Mouse (Mus musculus): Measurements from ENCODE around the gene Bmp7.

The Bmp7 gene

DNA sequence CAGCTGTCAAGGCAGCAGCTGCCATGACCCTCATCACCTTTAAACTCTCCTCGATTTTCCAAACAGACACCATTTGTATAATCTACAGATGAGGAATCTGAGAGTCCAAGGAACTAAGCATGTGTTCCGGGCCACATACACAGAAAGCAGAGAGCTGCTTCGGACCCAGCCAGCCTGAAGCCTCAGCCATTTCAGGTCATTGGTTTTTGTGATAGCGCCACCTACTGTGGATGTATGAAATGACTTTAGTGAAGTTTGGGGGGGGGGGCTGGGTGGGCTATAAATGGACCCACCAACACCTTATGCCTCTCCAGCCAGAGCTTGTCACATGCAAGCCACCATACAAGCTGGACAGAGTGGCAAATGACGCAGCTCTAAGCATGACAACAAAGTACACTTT is 8.9 kb upstream of the Bmp7 start:
- DNase-seq (ENCODE audit: low spot score in 2 of 2): no peak

DNA sequence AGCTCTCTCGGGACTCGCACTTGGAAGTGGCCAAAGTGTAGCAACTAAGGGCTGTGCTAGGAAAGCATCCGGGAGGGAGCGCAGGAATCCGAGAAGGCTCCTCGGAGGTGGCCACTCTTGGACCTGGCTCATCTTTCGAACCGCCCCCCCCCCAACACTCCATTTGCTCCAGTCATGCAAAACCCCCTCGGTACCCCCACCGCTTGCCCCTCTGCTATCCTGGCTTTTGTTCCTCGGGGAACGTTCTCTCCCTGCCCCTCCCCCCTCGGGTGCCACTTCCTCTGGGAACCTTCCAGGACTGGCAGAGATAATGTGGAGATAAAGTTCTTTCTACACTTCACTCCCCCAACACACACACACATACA is 660 bp upstream of the Bmp7 start:
- DNase-seq (ENCODE audit: low spot score in 2 of 2): no peak

DNA sequence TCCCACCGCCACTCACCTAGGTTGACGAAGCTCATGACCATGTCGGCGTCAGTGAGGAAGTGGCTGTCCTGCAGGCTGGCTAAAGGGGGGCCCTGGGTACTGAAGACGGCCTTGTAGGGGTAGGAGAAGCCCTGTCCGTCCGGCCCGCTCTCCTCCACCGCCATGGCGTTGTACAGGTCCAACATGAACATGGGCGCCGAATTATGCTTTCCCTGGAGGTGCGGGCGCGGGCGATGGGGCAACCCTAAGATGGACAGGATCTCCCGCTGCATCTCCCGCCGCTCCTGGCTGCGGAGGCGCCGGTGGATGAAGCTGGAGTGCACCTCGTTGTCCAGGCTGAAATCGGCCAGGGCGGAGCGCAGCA is 500 bp downstream of the Bmp7 start:
- no peak for DNase-seq (ENCODE audit: low spot score in 2 of 2)

DNA sequence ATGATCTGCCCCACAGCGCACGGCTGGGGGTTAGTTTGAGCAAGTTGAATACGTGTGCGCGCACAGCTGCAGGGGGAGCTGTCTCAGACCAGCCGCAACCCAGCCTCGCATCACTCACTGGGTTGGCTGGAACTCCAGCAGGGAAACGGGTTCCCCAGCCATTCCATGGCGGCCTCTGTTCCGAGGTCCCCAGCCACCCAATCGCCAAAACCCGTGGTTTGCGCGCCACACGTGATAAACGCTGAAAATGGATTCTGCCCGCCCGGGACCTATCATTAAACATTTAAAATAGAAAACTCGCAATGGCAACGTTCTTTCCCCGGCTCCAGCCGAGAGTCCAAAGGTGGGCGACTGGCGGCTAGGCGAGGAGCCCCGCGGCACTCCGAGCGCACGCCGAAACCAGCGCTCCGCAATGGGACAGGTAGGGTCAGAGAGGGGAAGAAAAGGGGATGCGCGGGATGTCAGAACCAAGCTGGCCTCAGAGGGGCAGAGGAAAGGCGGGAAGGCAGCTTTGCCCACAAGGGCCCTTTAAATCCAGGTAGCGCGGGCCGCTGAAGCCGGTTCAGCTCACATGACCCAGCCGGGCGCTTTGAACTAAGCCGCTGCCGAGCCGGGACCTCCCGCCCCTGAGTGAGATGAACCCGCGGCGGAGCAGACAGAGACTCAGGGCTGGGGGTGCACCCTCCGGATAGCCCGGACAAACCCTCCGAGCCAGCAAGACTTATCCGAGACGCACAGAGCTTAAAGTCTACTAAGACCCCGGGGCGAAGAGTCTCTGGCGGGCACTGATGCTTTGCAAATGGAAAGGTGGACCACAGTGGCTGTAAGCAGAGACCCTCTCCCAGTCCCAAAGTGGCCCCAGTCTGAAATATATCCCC is 1.1 kb downstream of the Bmp7 start:
- no peak for DNase-seq (ENCODE audit: low spot score in 2 of 2)

DNA sequence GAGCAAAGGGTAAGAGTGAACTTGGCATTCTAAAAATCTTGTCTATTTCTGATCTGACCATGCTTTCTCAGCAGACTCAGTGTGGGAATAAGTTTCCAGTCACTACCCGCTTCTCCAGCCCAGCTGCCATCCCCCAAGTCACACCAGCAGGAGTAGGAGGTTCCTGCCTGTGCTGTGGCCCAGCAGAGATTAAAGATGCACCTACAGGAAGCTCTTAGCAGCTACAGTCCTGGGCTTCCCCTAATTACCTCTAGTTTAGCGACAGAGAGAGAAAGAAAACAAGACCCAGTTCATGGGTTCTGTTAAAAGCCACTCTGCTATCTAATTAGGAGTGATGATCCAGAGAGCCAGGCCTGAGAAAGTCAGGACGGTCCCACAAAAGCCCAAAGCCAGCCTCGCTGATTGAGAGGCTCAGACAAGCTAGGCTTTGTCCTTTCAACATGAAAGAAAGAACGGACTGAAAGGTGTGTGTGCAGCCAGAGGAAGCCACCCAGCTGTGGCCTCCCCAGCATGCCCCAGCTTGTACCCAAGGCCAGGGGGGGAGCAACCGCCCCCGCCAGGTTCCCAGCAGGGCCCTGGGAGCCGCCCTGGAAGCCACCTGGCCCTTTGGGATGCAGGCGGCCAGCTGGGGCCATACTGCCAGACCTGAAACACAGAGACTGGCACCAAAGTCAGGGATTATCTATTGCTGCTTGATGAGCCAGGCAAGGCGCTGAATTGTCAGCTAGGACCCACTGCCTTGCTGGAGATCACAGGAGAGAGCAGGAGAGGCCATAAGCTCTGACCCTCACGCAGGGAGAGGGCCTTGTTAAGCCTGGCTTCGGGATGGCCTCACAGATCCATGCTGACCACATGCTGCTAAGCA is 2.6 kb downstream of the Bmp7 start:
- DNase-seq (ENCODE audit: low spot score in 2 of 2): no peak

DNA sequence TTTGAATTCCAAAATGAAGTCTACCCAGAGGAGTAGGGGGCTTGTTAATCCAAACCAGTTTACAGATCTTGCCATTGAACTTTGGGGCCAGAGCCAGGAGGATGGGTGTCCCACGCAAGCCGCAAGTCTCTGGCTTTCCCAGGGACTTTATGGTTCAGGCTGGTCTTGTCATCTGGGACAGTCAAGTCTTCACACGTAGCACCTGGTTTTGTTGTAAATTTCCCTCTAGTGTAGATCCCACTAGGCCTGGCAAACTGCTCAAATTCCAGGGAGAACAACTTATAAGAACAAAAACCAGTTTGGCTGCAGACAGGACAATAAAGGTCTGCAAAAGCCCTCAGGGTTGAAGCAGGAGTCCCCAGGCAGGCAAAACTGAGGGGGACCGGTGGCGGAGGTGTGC is 3.3 kb downstream of the Bmp7 start:
- DNase-seq (ENCODE audit: low spot score in 2 of 2): no peak

DNA sequence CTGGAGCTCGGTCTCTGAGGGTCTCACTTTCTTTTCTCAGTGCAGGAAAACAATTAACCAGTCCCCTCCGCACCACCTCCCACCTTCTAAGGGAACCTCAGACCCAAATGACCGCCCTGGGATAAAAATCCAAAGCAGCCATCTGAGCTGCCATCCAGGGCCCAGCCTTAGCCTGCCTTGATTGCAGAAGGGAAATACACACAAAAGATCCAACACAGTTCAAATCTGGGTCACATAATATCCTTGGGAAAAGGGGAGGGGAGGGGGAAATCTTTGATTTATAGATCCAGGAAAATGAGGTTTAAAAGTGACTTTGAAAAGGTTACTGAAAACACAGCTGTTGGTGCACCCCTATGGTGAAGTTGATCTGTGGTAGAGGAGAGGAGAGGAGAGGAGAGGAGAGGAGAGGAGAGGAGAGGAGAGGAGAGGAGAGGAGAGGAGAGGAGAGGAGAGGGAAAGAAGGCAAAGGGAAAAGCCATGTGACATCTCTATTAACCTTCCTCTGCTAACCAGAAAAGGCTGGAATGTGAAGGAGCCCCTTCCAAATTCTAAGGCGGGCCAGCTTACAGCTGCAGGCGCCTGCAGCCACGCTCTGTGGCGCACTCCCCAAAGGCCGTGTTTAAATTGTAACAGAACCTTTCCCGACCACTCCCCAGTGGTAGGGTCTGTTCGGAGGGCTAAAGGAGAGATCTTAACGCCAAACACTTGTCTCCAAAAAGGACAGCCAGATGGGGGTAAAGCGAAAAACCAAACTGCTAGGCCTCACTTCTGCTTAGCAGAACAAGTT is 4.2 kb downstream of the Bmp7 start:
- no peak for DNase-seq (ENCODE audit: low spot score in 2 of 2)

DNA sequence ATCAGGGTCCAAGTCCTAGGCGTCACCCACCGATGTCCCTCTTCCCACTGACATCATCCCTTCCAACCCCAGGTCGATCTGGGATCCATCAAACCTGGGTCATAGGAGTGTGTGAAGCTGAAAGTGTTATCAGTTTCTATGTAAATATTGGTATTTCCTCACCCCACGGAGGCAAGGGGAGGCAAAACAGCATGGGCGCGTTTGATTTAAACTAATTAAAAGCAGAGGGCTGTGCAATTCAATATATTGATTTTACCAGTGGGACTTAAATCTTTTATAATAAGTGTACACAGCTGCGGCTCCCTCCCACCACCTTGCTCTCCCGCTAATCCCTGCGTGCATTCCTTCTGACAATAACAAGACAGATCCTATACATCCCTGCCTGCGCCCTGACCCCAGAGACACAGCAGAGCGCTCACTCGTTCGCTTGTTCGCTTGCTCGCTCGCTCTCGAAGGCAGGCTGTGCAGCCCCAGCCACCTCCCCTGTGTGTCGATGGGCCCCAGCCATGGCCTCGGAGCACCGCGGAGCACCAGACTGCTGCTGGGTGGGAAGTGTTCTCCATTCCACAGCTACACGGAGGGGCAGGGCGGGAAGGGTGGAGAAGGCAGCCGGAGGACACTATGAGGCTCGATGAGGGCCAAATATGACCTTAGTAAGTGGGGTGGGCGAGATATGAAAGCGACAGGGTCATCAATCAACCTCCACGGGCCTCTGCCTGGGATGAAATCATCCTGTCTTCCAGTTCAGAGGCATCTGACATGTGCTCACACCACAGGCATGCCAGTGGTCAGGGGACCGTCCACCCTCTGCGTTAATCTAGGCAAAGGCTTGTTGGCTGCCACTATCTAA is 5.0 kb downstream of the Bmp7 start:
- no peak for DNase-seq (ENCODE audit: low spot score in 2 of 2)

DNA sequence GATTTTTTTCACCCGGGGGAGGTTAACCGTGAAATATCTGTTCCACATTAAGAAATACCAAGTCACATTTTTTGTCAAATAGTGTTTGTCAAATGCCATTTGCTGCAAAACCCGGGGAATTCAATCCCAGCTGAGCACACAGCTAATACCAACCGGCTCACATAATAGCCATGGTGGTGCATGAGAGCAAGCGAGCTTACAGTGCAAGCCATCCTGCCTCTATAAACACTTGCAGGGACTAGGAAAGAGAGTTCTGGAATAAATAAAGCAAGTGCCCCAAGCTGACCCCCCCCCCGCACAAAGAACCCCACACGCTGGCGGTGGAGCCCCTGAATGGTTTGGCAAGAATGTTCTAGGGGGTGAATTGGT is 5.7 kb downstream of the Bmp7 start:
- DNase-seq (ENCODE audit: low spot score in 2 of 2): no peak

DNA sequence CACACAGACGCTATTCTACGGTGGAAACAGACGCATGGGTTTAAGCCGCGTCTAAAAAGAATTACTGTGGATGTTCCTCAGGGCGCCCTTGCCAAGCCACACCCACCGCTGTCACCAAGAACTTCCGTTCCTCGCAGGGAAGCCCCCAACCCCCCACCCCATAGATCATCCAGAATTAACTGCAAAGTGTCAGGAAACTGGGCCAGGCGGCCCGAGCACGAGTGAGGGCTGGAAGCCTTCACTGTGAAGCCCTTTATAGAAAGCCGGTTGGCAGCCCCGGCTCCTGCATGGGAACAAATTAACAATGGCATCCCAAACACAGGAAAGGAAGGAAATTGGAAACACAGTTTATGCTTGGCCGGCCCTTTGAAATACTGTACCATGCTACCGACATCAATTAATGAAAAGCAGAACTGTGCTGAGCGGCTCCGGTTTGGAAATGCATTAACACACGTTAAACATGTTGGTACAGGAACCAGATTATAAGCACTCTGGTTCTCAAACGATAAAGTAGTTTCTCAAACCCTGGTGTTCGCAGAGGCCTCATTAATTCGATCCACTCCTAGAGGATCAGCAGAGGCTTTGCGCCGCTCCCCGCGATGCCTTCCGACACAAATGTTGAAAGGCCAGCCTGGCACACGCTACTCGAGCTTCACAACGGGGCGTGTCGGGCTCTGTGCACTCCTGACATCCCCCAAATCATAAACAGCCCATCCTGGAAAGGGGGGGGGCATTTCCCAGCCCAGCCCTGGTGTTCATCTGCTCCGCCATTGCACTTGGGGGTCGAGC is 6.3 kb downstream of the Bmp7 start:
- peak in 1 of 2 experiments; percentile 4 for DNase-seq (ENCODE audit: low spot score in 2 of 2)

DNA sequence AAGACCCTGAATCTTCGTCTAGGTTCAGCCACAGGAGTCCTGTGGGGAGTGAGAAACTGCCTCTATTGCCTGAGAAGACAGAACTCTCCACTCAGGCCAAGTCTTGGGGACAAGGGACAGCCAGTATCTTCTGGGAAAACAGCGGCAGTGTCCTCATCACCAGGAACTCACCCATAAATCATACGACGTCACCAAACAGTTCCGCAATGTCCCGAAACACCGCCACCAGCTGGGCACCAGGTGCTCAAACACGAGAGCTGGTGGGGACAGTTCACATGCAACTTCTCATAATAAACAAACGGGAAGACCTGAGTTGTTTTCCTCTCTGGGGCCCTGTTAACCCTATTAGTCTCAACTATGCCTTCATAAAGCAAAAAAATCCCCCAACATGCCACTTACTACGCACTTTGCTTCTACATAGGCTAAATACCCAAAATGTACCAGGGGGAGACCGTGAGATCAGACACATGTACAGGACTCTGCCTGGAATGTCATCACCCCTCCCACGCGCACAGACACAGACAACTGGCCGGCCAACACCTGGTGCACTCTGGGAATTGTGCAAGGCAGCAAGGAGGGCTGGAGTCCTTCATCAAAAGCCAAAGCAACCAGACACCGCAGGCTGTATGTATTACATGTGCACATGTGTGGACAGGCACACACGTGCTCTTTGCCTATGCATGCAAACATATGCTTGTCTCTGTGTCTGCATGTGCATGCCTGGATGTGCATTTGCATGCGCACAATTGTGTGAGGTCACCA is 8.8 kb downstream of the Bmp7 start:
- DNase-seq (ENCODE audit: low spot score in 2 of 2): no peak

DNA sequence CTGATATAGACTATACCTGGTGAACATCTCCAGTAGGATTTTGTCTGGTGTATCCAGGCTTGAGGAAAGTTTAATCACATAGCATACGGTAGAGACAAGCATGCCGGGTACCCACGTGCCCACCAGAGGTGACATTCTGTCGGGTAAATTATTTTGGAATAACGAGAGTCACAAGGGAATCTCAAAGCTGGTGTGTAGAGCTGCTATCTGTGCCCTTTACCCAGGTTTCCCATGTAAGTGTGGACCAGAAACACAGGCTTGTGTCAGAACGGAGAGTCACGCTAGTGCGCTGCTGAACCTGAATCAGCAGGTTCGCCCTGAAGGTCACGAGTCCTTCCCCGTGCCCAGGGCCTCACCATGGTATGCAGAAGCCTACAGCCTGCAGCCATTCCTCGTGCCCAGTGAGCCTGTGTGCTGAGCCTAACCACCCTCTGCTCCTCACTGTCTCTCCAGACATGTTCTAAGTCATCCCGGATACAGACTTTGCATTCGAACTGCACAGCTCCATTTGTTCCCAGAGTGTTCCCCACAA is 10.2 kb downstream of the Bmp7 start:
- no peak for DNase-seq (ENCODE audit: low spot score in 2 of 2)

DNA sequence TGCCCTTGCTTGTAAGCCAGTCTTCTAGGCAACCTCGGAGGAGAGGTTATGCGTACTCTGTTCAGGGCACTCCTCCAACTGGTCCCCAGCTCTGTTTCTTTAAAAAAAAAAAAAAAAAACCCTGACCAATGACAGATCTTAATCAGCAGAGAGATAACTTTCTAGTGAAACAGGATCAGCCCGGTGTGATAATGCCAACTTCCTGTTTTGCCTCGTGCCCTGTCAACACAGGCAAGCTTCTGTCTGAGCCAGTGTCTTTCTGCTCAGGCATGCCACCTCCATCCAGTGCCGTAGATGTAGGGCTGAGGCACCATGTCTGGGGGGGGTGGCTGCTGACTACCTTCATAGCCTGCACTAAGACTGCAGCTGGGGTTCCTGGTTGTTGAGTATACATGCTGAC is 12.5 kb downstream of the Bmp7 start:
- no peak for DNase-seq (ENCODE audit: low spot score in 2 of 2)

DNA sequence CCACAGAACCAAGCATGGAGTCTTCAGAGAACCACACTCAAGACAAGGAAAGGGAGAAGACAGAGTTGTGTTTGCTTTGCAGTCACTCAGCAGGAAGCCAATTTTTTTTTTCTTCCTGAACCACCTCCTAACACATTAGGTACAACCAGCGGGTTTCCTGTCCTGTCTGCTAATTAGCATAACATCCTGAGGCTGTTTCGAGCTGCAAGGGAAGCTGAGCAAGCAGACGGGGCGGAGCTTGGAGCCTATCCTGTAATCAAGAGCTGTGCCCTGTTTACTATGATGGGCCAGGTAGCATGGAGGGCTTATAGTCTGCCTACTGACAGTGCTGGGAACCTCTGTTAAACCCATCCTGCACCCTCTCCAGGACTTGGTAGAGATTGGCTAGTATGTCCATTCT is 13.8 kb downstream of the Bmp7 start:
- no peak for DNase-seq (ENCODE audit: low spot score in 2 of 2)

DNA sequence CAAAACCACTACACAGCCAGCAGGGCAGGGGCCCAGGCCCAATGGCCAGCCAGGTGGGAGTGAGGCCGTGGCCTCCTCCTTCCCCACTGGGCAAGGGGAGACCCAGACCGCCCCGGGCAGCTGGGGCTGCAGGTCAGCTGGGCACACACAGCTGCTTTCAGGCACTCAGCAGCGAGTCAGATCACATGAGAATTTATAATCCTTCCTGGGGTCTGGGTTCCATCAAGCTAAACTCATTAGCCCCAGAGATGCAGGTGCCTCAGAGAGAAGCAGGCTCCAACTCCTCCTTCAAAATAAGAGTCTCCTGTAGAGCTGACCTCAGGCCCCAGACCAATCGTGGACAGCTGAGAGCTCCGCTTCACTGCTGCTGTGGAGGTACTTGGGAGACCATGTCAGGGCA is 15.2 kb downstream of the Bmp7 start:
- DNase-seq (ENCODE audit: low spot score in 2 of 2): no peak

DNA sequence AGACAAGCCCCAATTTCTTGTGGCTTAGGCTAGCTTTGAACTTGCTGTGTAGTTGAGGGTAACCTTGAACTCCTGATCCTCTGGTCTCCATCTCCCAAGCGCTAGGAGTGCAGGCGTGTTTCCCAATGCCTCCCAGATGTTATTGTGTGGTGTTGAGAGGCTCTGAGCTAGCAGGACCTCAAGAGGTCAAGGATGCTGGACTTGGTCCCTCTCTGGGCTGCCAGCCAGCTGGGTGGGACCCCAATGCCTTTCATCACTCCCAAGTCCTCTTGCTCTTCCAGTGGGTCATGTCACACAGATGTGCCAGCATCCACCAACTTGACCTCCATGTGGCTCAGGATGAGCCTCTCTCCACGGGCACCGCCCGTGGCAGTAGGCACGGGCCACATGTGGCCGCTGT is 16.9 kb downstream of the Bmp7 start:
- peak; percentile 19 to 35 for DNase-seq (ENCODE audit: low spot score in 2 of 2)

DNA sequence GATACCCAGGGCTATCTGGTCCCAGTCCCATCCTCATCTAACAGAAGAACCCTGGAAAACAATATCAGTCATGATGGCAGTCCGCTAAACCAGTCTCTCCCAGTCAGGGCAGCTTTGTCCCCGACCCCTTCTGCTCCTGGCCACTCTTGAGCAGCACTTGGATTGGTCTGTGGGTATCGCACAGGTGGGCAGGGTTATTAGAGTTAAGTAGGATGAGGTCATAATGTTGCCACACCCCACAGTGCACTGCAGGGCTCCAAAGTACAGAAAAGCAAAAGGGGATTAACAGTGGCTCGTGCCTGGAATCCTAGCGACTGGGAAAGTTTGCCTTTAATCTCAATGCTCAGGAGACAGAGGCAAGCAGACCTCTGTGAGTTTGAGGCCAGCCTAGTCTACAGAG is 17.5 kb downstream of the Bmp7 start:
- no peak for DNase-seq (ENCODE audit: low spot score in 2 of 2)

DNA sequence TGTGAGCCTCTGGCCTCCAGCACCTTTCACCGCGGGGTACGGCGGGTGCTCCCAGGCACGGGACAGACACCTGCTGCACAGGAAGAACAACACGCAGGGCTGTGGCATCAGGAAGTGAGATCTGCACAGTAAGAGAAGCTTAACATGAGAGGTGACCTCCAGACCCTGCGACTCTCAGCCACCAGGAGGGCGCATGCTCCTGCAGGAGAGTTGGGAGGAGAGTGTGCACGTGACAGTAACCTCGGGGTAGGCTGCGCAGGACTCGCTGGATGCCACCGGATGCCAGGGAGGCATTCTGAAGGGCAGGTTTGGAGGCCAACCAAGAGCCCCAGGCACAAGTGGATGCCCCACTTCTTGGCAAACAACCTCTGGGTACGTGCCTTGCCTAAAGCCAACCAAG is 26.1 kb downstream of the Bmp7 start:
- peak; percentile 8 to 19 for DNase-seq (ENCODE audit: low spot score in 2 of 2)

DNA sequence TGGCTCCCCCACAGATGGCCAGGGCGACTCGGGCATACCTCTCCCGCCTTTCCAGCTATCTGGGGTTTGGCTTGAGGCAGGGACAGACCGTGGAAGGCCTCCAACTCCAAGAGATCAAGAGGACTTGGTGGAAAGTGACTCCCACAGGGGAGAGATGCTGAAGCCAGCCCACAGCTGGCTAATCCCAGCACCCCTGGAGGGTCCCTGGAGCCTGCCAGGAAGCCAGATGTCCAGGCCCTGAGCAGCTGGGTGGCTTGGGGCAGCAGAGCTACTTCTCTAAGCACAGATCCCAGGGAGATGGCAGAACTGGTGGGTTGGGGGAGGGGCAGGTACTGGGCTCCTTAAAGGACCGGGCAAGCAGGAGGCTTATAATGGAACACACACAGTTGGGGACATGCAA is 28.4 kb downstream of the Bmp7 start:
- DNase-seq (ENCODE audit: low spot score in 2 of 2): peak in 1 of 2 experiments; percentile 4

DNA sequence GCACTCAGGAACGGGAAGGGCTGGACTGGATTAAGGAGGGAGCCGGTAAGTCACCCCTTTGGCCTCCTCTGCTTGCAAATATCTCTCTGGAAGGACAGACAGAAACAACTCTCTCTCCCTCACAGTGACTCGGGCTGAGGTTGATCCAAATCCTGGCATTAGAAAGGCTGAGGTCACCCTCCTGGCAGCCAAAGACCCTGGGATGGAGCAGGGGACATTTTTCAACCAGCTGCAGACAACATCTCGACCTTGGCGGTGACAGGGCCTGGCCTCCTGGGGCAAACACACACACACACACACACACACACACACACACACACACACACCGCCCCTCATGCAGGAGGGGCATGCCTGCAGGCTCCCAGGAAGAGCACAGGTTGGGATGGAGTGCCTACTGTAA is 29.0 kb downstream of the Bmp7 start:
- peak; percentile 6 to 9 for DNase-seq (ENCODE audit: low spot score in 2 of 2)
